Mouse (Mus musculus) embryonic fibroblast, embryonic 13.5 days (primary cell): ENCODE results near the gene Rarb. TPM values are rescaled to one million over a fixed set of nuclear protein-coding genes. Genes with fewer than 3 reads are reported as not detected.

Experiments
- H3K27ac ChIP-seq: 2 replicates; pipeline ENCODE4 v1.5.1; 2012; ENCODE audit warnings: low read length, control low read depth, inconsistent platforms; ENCODE audit not compliant: insufficient read depth
- H3K4me1 ChIP-seq: 2 replicates; pipeline ENCODE4 v1.6.1; 2011; ENCODE audit warnings: low read length; ENCODE audit not compliant: control insufficient read depth, insufficient read depth
- H3K4me3 ChIP-seq: 2 replicates; pipeline ENCODE4 v1.5.1; 2011; ENCODE audit warnings: mild to moderate bottlenecking, control low read depth, low read length; ENCODE audit not compliant: insufficient read depth
- CTCF ChIP-seq: IDR thresholded peaks from 2 replicates; pipeline ENCODE4 v1.5.1; 2011; ENCODE audit warnings: mild to moderate bottlenecking, control low read depth, low read length, moderate library complexity, borderline replicate concordance; ENCODE audit not compliant: insufficient read depth
- POLR2A ChIP-seq: IDR thresholded peaks from 2 replicates; pipeline ENCODE4 v1.6.1; 2011; ENCODE audit warnings: low read depth, mild to moderate bottlenecking, control low read depth, low read length, moderate library complexity
- polyA plus RNA-seq: library from polyadenylated mRNA; stranded (reverse); fragments of >200 nt; gene quantifications from 2 replicates; pipeline ENCODE4 v1.2.4, GENCODE M21; 2011; ENCODE audit warnings: low read depth; ENCODE audit not compliant: missing spikeins, insufficient read length

Gene Rarb
- polyA plus RNA-seq, 1 experiment, result 7.5 TPM

DNA sequence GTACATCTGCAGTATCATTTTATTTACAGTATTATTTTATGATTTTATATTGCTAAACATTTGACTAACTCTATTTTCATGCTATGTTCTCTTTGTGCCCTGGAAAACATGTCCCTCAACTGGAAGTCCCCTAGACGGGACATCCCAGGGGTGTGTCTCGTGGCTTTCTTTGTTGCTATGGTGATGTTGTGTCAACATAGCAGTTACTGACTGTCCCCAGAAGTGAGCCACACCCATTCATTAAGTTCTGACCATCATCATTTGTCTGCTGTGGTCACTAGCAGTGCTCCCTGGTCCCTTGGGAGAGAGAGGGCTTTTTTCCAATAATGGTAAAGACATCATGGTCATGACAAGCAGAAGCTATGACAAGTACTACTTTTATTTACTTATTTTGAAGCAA lies 274.0 kb downstream of the Rarb start:
- no peak overlapping the region for H3K4me3 ChIP-seq
- H3K27ac ChIP-seq, result no peak overlapping the region
- TF ChIP-seq POLR2A (no peak), CTCF (no peak)
- H3K4me1 ChIP-seq, result no peaks in the 10 kb centered on the region; the same call in 1 of the 2 replicates

DNA sequence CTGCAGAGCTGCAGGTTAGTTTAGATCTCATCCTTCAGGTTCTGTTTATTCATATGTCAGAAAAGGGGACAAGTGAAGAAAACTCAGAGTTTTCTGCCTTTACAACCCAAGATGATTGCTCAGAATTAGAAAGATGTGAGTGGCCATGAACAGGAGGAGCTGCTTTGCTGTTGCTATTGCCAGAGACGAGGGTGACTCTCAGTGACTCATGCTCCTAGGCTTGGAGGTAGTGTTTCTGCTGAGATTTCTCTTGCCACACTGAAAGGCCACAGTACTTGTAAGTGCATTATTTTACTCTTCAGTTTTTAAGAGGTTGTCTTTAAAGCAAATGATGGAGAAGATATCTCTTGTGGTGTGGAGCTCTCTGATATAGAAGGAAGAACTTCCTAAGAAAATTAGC lies 277.3 kb downstream of the Rarb start:
- H3K27ac ChIP-seq, result no peak overlapping the region
- no peaks in the 10 kb centered on the region for H3K4me1 ChIP-seq
- TF ChIP-seq CTCF, result no peak
- no peak for TF ChIP-seq POLR2A
- H3K4me3 ChIP-seq, result no peak overlapping the region

DNA sequence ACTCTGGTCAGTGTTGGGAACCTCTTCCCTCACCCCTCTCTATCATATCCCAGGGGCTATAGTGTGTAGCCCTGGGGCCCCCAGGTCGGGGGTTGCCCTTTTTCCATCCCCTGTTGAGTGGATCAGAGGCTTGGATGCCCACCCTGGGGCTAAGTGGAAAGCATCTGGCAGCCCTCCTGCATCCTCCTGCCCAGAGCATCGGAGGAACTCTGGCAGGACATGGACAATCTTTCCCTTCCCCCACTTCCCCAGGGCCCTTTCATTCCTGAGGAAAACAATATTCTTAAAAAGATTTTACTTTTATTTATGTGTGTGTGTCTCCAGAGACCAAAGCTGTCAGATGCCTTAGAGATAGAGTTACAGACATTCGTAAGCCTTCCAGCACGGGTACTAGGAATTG lies 281.5 kb downstream of the Rarb start:
- TF ChIP-seq CTCF, result no peak
- no peak for TF ChIP-seq POLR2A
- Histone ChIP-seq H3K27ac (no peak overlapping the region), H3K4me3 (no peak overlapping the region), H3K4me1 (no peaks in the 10 kb centered on the region)

DNA sequence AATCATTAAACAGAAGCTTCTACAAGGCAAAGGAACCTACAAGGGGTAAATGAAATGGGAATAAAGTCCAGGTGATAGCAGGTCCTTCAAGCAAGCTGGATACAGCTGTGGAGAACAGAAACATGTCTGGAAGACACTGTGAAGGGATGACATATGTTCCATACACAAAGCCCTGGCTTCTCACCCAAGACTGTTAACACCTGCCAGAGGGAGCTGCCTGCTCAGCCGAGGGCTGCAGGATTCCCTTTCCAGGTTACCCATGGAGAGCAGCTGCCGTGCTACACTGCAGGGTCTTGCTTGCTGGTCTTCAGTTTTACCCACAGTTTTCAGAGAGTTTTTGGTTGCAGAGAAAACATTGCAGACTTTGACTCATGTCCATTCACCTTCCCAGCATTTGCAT lies 290.3 kb downstream of the Rarb start:
- no peak overlapping the region for H3K4me3 ChIP-seq
- H3K4me1 ChIP-seq, result no peaks in the 10 kb centered on the region
- TF ChIP-seq POLR2A (no peak), CTCF (no peak)
- H3K27ac ChIP-seq, result no peak overlapping the region

DNA sequence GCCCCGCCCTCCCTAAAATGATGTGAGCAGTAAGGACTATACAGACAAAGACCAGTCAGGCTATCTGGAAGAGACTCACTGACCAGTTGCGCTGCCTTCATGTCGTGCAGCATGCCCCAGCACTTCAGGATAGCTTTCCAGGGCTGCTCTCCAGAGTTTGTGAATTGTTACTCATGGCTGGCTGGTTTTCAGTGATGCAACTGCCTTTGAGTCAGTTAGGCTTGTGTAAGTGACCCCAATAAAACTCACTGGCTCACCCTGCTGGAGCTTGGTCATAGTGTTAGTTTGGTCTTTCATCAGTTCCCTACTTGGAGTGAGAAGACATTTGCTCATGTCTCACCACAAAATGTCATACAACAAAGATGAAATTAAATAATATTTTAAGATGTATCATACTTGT lies 292.8 kb downstream of the Rarb start:
- TF ChIP-seq POLR2A, result no peak
- no peak for TF ChIP-seq CTCF
- Histone ChIP-seq H3K4me3 (no peak overlapping the region), H3K4me1 (no peaks in the 10 kb centered on the region), H3K27ac (no peak overlapping the region)

DNA sequence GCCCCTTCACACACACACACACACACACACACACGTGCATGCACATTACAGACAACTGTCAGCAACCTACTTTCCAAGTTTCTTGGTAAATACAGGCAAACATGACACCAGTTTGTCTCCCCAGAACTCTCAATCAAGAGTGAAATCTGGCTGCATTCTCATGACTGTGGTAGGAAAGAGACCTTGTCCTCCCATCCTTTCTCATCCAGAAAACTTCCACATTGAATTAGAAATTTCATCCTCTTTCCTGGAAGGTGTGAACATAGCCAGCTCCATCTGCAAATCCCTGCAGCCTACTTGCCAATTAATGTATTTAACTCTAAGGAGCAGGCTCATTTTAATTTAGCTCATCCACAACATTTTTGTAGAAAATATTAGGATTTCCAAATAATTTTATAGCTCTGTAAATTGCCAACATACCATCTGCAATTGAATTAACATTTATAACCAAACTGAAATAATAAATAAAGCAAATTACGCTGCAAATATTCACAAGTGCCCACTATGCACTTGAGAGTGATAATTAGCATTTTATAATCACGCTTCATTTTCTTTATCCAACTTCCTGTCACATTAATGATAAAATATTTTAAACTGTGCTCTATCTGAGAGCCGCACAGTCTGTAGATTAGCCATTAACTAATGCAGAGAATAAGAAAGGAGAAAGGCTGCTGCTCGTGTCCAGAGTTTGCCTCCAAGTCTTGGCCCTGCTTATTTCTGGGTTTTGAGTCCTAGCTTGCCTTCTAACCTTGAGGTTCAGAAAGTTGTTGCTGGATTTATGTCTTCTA lies 293.6 kb downstream of the Rarb start:
- H3K4me3 ChIP-seq, result no peak overlapping the region
- no peaks in the 10 kb centered on the region for H3K4me1 ChIP-seq
- no peak for TF ChIP-seq CTCF
- no peak for TF ChIP-seq POLR2A
- H3K27ac ChIP-seq, result no peak overlapping the region

DNA sequence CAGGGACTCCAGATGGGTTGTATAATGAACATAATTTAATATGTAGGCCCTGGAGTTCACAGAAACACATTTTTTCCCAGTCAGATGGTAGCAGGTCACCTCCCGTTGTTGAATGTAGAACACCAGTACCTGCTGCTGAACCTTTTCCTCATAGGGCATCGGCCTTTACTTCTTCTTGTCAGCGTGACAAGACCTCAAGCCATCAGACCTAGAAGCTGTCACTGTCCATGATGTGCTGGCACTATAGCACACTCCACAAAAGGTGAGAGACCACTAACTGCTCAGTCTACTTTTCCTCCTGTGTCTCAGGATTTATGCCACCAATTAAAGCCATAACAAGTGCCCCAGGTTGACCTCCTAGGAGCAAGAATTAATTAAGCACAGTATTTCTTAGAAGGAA lies 296.1 kb downstream of the Rarb start:
- TF ChIP-seq POLR2A (no peak), CTCF (no peak)
- Histone ChIP-seq H3K4me3 (no peak overlapping the region), H3K27ac (no peak overlapping the region), H3K4me1 (no peaks in the 10 kb centered on the region)

DNA sequence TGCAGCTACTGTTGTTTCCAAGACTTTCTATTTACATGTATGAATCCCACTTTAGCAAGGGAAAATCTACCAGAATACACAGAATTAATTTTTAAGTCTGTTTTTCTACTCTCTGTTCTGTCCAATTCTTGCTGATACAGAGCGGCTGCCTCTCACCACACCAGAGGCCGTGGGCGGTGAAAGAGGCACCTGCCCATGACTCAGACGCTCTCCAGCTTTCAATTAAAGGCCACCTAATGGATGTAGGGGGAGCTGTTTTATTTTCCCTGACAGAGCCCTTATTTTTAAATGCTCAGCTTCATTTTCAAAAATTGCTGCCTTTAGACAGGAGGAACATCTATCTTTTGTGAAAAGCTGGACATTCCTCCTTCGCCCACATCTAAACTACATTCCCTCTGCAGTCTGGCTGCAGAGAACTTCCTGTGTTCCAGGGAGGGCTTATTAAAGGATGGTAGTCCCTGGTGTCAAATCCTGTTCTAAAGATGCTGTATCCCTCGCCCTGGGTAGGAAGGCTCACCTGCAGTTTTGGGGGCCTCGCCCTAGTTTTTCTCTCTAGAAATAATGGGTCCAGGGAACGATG lies 299.3 kb downstream of the Rarb start:
- H3K27ac ChIP-seq, result peak overlapping the region; percentile 26; the same call in 1 of the 2 replicates
- no peaks in the 10 kb centered on the region for H3K4me1 ChIP-seq
- H3K4me3 ChIP-seq, result no peak overlapping the region
- TF ChIP-seq POLR2A (no peak), CTCF (no peak)

DNA sequence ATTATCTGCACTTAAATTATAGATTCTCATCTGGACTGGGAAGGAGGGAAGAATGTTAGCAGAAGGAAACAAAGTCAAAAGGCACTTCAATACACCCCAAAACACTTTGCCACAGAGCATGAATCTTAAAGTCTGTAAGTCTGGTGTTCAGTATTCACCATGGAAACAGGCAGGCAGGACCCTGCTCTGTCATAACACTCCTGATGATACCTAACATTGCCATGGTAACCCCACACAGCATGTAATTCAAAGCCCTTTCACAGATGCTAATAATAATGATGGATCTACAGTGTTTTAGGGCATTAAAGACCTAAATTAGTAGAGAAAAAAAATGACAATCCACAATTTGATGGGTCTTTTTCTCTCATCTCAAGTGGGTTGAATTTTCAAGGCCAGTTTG lies 301.0 kb downstream of the Rarb start:
- H3K4me3 ChIP-seq, result no peak overlapping the region
- no peaks in the 10 kb centered on the region for H3K4me1 ChIP-seq
- TF ChIP-seq POLR2A, result no peak
- no peak for TF ChIP-seq CTCF
- no peak overlapping the region for H3K27ac ChIP-seq

DNA sequence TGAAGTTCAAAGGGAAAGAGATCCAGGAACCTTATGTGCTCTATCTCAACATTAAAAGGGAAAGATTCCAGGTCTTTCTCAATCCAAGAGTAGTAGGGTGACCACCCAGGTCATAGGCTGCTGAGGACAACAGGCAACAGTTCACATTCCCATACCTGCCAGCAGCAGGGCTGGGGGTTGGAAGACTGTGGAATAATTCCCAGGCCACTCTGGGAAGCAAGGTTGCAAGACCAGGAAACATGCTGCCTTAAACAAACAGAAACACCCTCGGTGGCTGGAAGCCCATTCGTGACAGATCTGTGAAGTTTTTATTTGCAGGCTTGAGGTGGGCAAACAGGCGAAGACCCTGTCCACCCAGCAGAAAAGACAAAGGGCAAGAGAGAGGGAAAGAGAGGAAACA lies 303.2 kb downstream of the Rarb start:
- H3K27ac ChIP-seq, result no peak overlapping the region

DNA sequence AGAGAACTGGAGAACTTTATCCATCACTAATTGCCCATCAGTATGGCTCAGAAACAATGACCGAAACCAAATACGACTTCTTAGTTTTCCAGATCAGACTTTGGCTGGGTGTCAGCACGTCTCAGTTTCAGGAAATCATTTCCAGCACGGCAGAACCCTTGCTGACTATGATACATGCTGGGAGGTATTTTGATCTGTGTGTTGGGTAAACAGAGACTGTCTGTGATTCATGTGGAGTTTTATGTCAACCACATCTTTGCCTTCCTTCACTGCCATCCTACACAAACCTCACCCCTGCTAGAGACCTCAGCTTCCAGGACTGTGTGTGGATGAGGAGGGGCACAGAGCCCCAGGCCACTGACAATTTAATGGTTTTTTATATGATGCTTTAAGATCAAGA lies 308.4 kb downstream of the Rarb start:
- Histone ChIP-seq H3K4me1 (0 out of 2 replicates have a peak, but pooled peaks cover 6% of the 10 kb centered on the region), H3K4me3 (no peak overlapping the region), H3K27ac (peak overlapping the region; percentile 94)
- TF ChIP-seq POLR2A (no peak), CTCF (no peak)

More for the DNA sequence above, 303.2 kb downstream of the Rarb start:
- Histone ChIP-seq H3K4me3 (no peak overlapping the region), H3K4me1 (no peaks in the 10 kb centered on the region)
- TF ChIP-seq POLR2A, result no peak
- no peak for TF ChIP-seq CTCF
